Mouse (Mus musculus) kidney, embryonic 14.5 days (tissue): ENCODE measurements at regions not wholly inside any gene's neighbourhood (a gene's known extent, or its start where the extent isn't known, plus 50 kb on each side); places are given as distances from the start of the nearest gene placed in this dataset.
A peak's percentile ranks its signal among the peaks of the same experiment; 100 is the strongest.

ENCODE experiments used
- ATAC-seq: fragments of 200-750 bp; cut with Nextera tagmentation; 2 replicates; pipeline ENCODE4 v1.8.0; 2017; ENCODE audit warnings: moderate number of reproducible peaks, mild to moderate bottlenecking, moderate TSS enrichment, moderate library complexity; ENCODE audit not compliant: low FRiP score, low TSS enrichment
- H3K27ac ChIP-seq: fragments of 300-500 bp; sonication (generic); 2 replicates; pipeline ENCODE4 v1.5.1; 2014; ENCODE audit warnings: low read depth, mild to moderate bottlenecking, low read length, moderate library complexity, mixed read lengths
- H3K27me3 ChIP-seq: fragments of 300-500 bp; sonication (generic); 2 replicates; pipeline ENCODE4 v1.6.1; 2014; ENCODE audit warnings: mild to moderate bottlenecking, low read length; ENCODE audit not compliant: control insufficient read depth, insufficient read depth
- H3K36me3 ChIP-seq: fragments of 300-500 bp; sonication (generic); 2 replicates; pipeline ENCODE4 v1.6.1; 2014; ENCODE audit warnings: low read length, mixed read lengths; ENCODE audit not compliant: control insufficient read depth, insufficient read depth
- H3K4me1 ChIP-seq: fragments of 300-500 bp; sonication (generic); 2 replicates; pipeline ENCODE4 v1.6.1; 2014; ENCODE audit warnings: low read length, mixed read lengths; ENCODE audit not compliant: control insufficient read depth, insufficient read depth
- H3K4me2 ChIP-seq: fragments of 300-500 bp; sonication (generic); replicated peaks from 2 replicates; pipeline ENCODE4 v1.6.1; 2014; ENCODE audit warnings: low read depth, mild to moderate bottlenecking, low read length
- H3K4me3 ChIP-seq: fragments of 300-500 bp; sonication (generic); 2 replicates; pipeline ENCODE4 v1.5.1; 2014; ENCODE audit warnings: mild to moderate bottlenecking, low read length
- H3K9ac ChIP-seq: fragments of 300-500 bp; sonication (generic); 2 replicates; pipeline ENCODE4 v1.6.1; 2014; ENCODE audit warnings: low read depth, mild to moderate bottlenecking, low read length, moderate library complexity
- H3K9me3 ChIP-seq: fragments of 300-500 bp; sonication (generic); 2 replicates; pipeline ENCODE4 v1.6.1; 2016; ENCODE audit warnings: low read length; ENCODE audit not compliant: control insufficient read depth
- WGBS: fragments of 180-500 bp; shearing (Covaris S2); extraction: QIAGEN DNeasy Blood & Tissue Kit; methylation state at CpG from one replicate; pipeline ENCODE4 v1.1.7; 2014; 5-methylcytosine and 5-hydroxymethylcytosine counted together

- Histone ChIP-seq H3K27ac (no peak overlapping the region), H3K27me3 (no peaks in the 10 kb centered on the region), H3K9me3 (no peaks in the 10 kb centered on the region), H3K9ac (no peak overlapping the region), H3K4me3 (no peak overlapping the region), H3K36me3 (no peaks in the 10 kb centered on the region), H3K4me2 (no peak overlapping the region), H3K4me1 (no peaks in the 10 kb centered on the region)
- 78% methylated on average over 10 of the region's 10 CpGs for WGBS
- ATAC-seq = no peak
These were observed 54.3 kb upstream of the Nrbf2 start for GRCm38 (mm10) chr10:67339371-67339929.

DNA sequence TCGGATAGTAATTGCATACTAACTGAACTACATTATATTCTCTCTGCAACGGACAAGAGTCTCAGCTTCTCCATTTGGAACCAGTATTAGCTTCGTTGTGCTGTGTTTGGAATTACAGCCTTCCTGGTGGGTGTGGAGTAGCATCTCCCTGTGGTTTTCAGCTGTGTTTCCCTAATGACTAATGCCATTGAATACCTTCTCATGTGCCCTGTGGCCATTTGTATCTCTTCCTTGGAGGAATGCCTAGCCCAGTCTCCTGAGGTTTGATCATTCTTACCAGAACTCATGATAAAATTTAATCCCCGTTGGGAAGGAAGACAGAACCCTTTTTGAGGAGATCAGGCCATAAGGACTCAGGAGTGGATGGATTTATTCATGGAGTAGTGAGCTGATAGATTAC is 59.6 kb upstream of the Nrbf2 start:
- no peaks in the 10 kb centered on the region for H3K4me1 ChIP-seq
- no peak overlapping the region for H3K9ac ChIP-seq
- no peaks in the 10 kb centered on the region for H3K9me3 ChIP-seq
- no peak overlapping the region for H3K27ac ChIP-seq
- H3K27me3 ChIP-seq = no peaks in the 10 kb centered on the region
- no peak for ATAC-seq
- no peak overlapping the region for H3K4me3 ChIP-seq
- no peaks in the 10 kb centered on the region for H3K36me3 ChIP-seq
- WGBS = 85% methylated on average over 4 of the region's 4 CpGs
- H3K4me2 ChIP-seq = no peak overlapping the region

DNA sequence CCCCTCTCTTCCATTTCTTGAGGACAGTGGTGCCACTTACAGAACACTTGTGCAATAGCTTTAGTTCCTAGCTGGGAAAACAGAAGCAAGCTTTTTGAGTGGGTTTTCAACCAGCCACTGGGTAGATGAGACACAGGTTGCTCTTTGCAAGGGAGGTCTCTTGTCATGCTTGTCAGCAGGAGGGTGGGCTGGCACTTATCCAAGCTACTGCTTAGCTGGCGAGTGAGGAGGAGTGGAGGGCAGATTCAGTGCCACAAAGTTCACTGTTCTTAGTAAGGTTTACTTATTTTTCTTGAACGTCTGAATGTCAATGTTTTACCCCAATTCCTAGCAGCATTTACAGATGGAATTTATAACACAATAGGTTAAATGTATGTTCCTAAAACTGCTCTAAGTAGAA is 65.9 kb upstream of the Nrbf2 start:
- Histone ChIP-seq H3K4me1 (no peaks in the 10 kb centered on the region), H3K4me3 (no peak overlapping the region), H3K27me3 (no peaks in the 10 kb centered on the region), H3K9me3 (no peaks in the 10 kb centered on the region), H3K4me2 (no peak overlapping the region), H3K27ac (no peak overlapping the region), H3K9ac (no peak overlapping the region), H3K36me3 (no peaks in the 10 kb centered on the region)
- ATAC-seq = no peak
- WGBS = 39% methylated on average over 2 of the region's 2 CpGs

DNA sequence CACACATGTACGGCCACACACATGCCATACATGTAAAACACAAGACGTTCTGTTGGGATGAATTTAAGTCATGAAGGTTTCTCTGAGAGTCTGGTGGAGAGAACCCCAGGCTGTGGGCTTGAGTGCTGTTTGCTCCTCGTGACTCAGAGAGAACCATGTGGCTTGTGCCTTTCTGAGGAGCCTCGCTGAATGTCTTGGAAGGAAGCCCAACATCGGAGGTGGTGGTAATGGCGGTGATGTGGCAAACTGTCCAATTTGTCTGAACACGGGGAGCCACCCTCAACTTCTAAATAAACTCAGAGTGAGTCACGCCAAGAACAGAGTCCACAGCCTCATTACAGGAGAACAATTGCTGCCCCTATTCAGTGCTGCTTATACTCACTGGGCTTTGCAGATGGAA is 75.7 kb upstream of the Nrbf2 start:
- H3K27me3 ChIP-seq = no peaks in the 10 kb centered on the region
- H3K36me3 ChIP-seq = no peaks in the 10 kb centered on the region
- H3K27ac ChIP-seq = no peak overlapping the region
- no peak overlapping the region for H3K4me2 ChIP-seq
- WGBS = 87% methylated on average over 8 of the region's 8 CpGs
- H3K9me3 ChIP-seq = no peaks in the 10 kb centered on the region
- no peak overlapping the region for H3K9ac ChIP-seq
- no peak overlapping the region for H3K4me3 ChIP-seq
- no peak for ATAC-seq
- no peaks in the 10 kb centered on the region for H3K4me1 ChIP-seq

DNA sequence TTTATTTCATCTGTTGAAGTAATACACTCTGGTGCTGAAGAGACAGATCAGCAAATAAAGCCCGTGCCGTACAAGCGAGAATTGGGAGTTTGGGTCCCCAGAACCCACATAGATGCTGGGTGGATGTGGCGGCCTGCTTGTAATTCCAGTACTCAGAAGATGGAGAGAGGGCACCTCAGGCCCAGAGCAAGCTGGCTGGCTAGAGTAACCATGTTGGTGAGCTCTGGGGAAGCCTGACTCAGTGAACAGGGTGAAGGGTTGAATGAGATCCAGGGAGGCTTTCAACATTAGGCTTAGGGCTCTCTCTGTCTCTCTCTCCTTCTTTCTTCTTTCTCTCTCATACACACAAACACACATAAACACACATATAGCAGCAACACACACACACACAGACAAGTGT is 76.2 kb upstream of the Nrbf2 start:
- Histone ChIP-seq H3K4me3 (no peak overlapping the region), H3K27me3 (no peaks in the 10 kb centered on the region), H3K4me1 (no peaks in the 10 kb centered on the region), H3K9me3 (no peaks in the 10 kb centered on the region), H3K36me3 (no peaks in the 10 kb centered on the region), H3K4me2 (no peak overlapping the region), H3K27ac (no peak overlapping the region), H3K9ac (no peak overlapping the region)
- ATAC-seq = no peak
- WGBS = 92% methylated on average over 4 of the region's 4 CpGs

DNA sequence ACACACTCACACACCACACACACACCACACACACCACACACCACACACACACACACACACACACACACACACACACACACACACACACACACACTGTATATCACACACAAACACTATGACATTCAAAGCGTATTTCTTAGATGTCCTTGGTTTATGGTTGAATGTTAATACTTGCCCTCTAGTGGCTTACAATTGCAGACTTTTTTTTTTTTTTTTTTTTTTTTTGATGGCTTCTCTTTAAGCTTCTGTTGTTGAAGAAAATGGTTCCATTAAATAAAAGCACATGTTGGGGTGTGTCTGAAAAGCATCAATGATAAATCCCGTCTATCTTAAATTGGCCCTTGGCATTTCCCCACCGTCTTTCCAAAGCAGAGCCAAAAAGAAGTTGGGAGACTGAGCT is 79.5 kb upstream of the Nrbf2 start:
- Histone ChIP-seq H3K27me3 (no peaks in the 10 kb centered on the region), H3K4me2 (no peak overlapping the region), H3K4me1 (no peaks in the 10 kb centered on the region), H3K27ac (no peak overlapping the region), H3K9me3 (no peaks in the 10 kb centered on the region), H3K36me3 (no peaks in the 10 kb centered on the region), H3K4me3 (no peak overlapping the region), H3K9ac (no peak overlapping the region)
- ATAC-seq = no peak
- WGBS = 95% methylated on average over 3 of the region's 3 CpGs

- no peak overlapping the region for H3K4me2 ChIP-seq
- no peak for ATAC-seq
- H3K27ac ChIP-seq = no peak overlapping the region
- no peaks in the 10 kb centered on the region for H3K36me3 ChIP-seq
- H3K4me1 ChIP-seq = no peaks in the 10 kb centered on the region
- H3K27me3 ChIP-seq = no peaks in the 10 kb centered on the region
- no peaks in the 10 kb centered on the region for H3K9me3 ChIP-seq
- no peak overlapping the region for H3K9ac ChIP-seq
- H3K4me3 ChIP-seq = no peak overlapping the region
- 88% methylated on average over 7 of the region's 7 CpGs for WGBS
These were observed 80.1 kb upstream of the Nrbf2 start for GRCm38 (mm10) chr10:67365158-67365557.

- no peaks in the 10 kb centered on the region for H3K9me3 ChIP-seq
- peak; percentile 43; the same call in 1 of the 2 replicates for ATAC-seq
- H3K4me2 ChIP-seq = no peak overlapping the region; the same call in 1 of the 2 replicates
- H3K4me1 ChIP-seq = no peaks in the 10 kb centered on the region
- H3K36me3 ChIP-seq = no peaks in the 10 kb centered on the region
- no peaks in the 10 kb centered on the region for H3K27me3 ChIP-seq
- no peak overlapping the region for H3K9ac ChIP-seq
- WGBS = 44% methylated on average over 13 of the region's 13 CpGs
- no peak overlapping the region for H3K4me3 ChIP-seq
- no peak overlapping the region for H3K27ac ChIP-seq
These were observed 87.6 kb upstream of the Nrbf2 start for GRCm38 (mm10) chr10:67372569-67373161.

DNA sequence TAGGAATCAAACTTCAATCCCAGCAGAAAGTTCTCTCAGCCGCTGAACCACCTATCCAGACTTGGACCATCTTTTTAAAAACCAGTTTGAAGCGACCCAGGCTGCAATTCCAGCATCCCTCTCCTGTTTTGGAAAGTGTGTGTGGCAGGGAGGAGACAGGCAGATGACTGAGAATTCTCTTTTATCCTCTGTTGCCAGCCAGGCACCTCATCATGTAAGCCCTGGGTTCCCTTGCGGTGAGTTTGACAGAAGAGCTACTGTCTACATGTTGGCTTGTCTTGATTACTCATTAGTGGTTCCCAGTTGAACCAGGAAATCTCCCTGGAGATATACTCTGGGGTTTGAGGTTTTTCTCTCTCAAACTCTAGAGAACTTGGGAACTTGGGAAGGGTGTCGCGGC is 91.5 kb upstream of the Nrbf2 start:
- Histone ChIP-seq H3K9me3 (no peaks in the 10 kb centered on the region), H3K4me3 (no peak overlapping the region), H3K9ac (no peak overlapping the region), H3K4me1 (no peaks in the 10 kb centered on the region), H3K27ac (no peak overlapping the region), H3K36me3 (no peaks in the 10 kb centered on the region), H3K27me3 (no peaks in the 10 kb centered on the region), H3K4me2 (no peak overlapping the region)
- ATAC-seq = no peak
- WGBS = 97% methylated on average over 5 of the region's 5 CpGs
